Mouse (Mus musculus) midbrain, embryonic 16.5 days (tissue): ENCODE data around the gene Endog. TPM values are rescaled to one million over a fixed set of nuclear protein-coding genes. Genes with fewer than 3 reads are reported as not detected.
A peak's percentile ranks its signal among the peaks of the same experiment; 100 is the strongest.
"Not testable (repeated sequence)": the region's sequence is repeated elsewhere in the genome, so short reads cannot be mapped to it uniquely, and the experiment has no call there.

Experiments used
- ATAC-seq: fragments of 200-750 bp; cut with Nextera tagmentation; 2 replicates; pipeline ENCODE4 v1.8.0; 2017; ENCODE audit warnings: moderate TSS enrichment
- H3K27ac ChIP-seq: fragments of 300-500 bp; sonication (generic); 2 replicates; pipeline ENCODE4 v1.5.1; 2014; ENCODE audit warnings: mild to moderate bottlenecking, low read length, mixed read lengths
- H3K27me3 ChIP-seq: fragments of 300-500 bp; sonication (generic); 2 replicates; pipeline ENCODE4 v1.6.1; 2014; ENCODE audit warnings: low read depth, low read length, mixed read lengths; ENCODE audit not compliant: control insufficient read depth, insufficient read depth
- H3K36me3 ChIP-seq: fragments of 300-500 bp; sonication (generic); 2 replicates; pipeline ENCODE4 v1.6.1; 2014; ENCODE audit warnings: mild to moderate bottlenecking, low read length, moderate library complexity, mixed read lengths; ENCODE audit not compliant: control insufficient read depth, insufficient read depth
- H3K4me1 ChIP-seq: fragments of 300-500 bp; sonication (generic); 2 replicates; pipeline ENCODE4 v1.6.1; 2014; ENCODE audit warnings: mild to moderate bottlenecking, low read length, mixed read lengths; ENCODE audit not compliant: control insufficient read depth, insufficient read depth
- H3K4me2 ChIP-seq: fragments of 300-500 bp; sonication (generic); 2 replicates; pipeline ENCODE4 v1.6.1; 2014; ENCODE audit warnings: mild to moderate bottlenecking, low read length, mixed read lengths
- H3K4me3 ChIP-seq: fragments of 300-500 bp; sonication (generic); 2 replicates; pipeline ENCODE4 v1.5.1; 2014; ENCODE audit warnings: low read depth, mild to moderate bottlenecking, low read length, moderate library complexity, mixed read lengths
- H3K9ac ChIP-seq: fragments of 300-500 bp; sonication (generic); 2 replicates; pipeline ENCODE4 v1.6.1; 2014; ENCODE audit warnings: low read depth, low read length, mixed read lengths
- H3K9me3 ChIP-seq: fragments of 300-500 bp; sonication (generic); replicated peaks from 2 replicates; pipeline ENCODE4 v1.6.1; 2014; ENCODE audit warnings: mild to moderate bottlenecking, low read length, mixed read lengths; ENCODE audit not compliant: control insufficient read depth, poor library complexity, severe bottlenecking
- WGBS: fragments of 180-500 bp; shearing (Covaris S2); extraction: QIAGEN DNeasy Blood & Tissue Kit; methylation state at CpG from one replicate; pipeline ENCODE4 v1.1.7; 2014; 5-methylcytosine and 5-hydroxymethylcytosine counted together
- polyA plus RNA-seq: library from polyadenylated mRNA; unstranded; fragments of >200 nt; fragmentation: Nextera tagmentation; extraction: Ambion mirVana; gene quantifications from 2 replicates; pipeline ENCODE4 v1.2.1, GENCODE M21; 2015

Gene Endog
- 22.6 and 27.0 TPM in 2 replicates for polyA plus RNA-seq

DNA sequence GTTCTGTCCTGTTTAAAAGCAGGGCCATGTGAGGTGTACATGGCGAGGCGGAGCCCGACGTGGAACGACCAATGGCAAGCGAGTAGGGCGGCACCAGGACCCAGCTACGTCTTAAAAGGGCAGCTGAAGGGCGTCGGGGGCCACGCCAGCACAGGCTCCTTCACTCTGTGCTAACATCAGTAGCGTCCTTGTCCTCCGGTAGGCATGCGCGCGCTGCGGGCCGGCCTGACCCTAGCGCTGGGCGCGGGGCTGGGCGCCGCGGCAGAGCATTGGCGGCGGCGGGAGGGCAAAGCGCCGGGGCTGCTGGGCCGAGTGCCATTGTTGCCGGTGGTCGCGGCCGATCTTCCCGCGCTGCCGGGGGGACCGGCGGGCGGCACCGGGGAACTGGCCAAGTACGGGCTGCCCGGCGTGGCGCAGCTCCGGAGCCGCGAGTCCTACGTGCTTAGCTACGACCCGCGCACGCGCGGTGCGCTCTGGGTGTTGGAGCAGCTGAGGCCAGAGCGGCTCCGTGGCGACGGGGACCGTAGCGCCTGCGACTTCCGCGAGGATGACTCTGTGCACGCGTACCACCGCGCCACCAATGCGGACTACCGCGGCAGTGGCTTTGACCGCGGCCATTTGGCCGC is at the start of gene Endog:
TSS of gene Endog (plus strand) at position 123 of the 626 bp plus-strand sequence.
- no peaks in the 10 kb centered on the region for H3K27me3 ChIP-seq
- peak within 1 kb of the TSS; percentile 85 for H3K9ac ChIP-seq
- H3K27ac ChIP-seq: peak within 1 kb of the TSS; percentile 94
- peak within 1 kb of the TSS; percentile 94 for H3K4me2 ChIP-seq
- peaks cover 25% of the 10 kb centered on the region for H3K36me3 ChIP-seq
- ATAC-seq: peak; percentile 98
- H3K4me1 ChIP-seq: peaks cover 15% of the 10 kb centered on the region
- peak within 1 kb of the TSS; percentile 71 for H3K4me3 ChIP-seq
- 0 out of 2 replicates have a peak, but pooled peaks cover 1% of the 10 kb centered on the region for H3K9me3 ChIP-seq
- under 1% methylated on average over 74 of the region's 75 CpGs for WGBS

- Histone ChIP-seq H3K4me1 (peaks cover 35% of the 10 kb centered on the region), H3K9me3 (no peaks in the 10 kb centered on the region), H3K4me2 (no peak overlapping the region; the same call in 1 of the 2 replicates), H3K27ac (no peak overlapping the region), H3K9ac (no peak overlapping the region), H3K36me3 (peaks cover 2% of the 10 kb centered on the region; the same call in 1 of the 2 replicates), H3K27me3 (no peaks in the 10 kb centered on the region), H3K4me3 (no peak overlapping the region)
- no peak for ATAC-seq
- WGBS: 90% methylated on average over 5 of the region's 5 CpGs
Observed at GRCm38 (mm10) chr2:30122766-30123165, 48.5 kb upstream of the Endog start.

DNA sequence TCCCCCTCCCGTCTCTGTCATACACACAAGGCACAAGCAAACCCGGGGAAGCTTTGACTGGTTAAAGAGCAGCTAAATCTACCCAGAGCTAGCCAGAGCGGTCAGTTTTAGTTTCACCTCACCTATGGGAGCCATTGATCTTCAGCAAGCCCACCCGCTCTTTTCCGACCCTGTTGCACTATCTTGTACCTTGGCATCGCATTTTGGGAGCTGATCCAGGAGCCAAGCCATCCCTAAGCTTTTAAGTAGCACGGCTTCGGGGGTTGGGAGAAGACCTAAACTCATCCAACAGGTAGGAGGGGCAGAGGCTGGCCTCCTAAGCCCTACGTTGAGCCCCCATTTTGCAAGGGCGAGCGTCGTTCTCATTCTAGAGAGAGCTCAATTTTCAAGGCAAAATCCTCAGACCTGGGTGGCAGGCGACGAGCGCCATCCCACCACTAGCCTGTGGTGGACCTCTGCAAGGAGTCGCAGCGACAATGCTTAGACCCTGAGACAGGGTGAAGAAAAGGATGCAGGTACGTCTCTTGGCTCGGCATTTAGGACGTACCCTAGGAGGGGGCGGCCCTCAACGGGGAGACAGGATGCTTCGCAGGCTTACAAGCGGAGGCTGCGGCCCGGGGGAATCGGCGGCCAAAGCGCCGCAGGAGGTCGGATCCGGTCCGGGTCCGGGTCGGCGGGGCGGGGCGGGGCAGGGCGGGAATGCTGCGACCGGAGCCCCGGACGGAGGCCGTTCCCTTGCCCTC is 47.4 kb upstream of the Endog start:
- H3K9ac ChIP-seq: peak overlapping the region; percentile 93
- H3K27ac ChIP-seq: peak overlapping the region; percentile 92
- 2% methylated on average over 38 of the region's 44 CpGs for WGBS
- H3K4me2 ChIP-seq: peak overlapping the region; percentile 96
- no peaks in the 10 kb centered on the region for H3K9me3 ChIP-seq
- peaks cover 35% of the 10 kb centered on the region for H3K4me1 ChIP-seq
- peak overlapping the region; percentile 90 for H3K4me3 ChIP-seq
- peaks cover 2% of the 10 kb centered on the region; the same call in 1 of the 2 replicates for H3K36me3 ChIP-seq
- H3K27me3 ChIP-seq: no peaks in the 10 kb centered on the region
- peak; percentile 67 for ATAC-seq

DNA sequence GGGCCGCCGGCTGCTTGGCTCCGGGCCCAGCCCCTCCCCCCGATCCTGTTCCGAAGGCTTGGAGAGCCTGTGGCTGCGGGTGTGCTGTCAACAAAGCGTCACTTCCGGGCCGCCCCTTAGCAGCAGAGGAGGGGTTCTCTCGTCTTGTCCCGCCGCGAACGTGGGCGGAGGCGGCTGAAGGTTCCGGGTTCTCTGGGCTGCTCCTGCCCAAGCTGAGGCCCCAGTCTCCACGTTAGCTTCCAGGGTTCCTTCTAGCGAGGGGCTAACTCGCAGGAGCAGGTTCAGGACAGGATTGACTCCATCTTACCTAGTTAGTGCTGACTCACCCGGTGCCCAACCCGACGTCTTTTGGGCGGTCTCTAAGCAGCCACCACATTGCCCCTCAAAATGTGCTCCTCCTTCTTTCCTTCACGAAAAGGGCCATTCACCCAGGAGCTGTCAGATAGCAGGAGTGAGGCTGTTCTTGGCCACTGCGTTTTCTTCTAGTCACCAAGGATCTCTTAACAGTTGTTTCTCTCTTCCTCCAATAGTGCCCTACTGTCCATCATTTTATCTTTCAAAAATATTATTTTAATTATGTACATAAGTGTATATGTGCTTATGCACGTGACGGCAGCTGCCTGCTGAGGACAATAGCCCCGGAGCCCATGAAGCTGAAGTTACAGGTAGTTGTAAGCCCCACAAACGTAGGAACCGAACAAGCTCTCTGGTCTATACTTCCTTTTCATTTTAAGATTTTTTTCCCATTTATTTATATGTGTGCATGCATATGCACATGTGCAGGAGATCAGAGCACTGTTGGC is 46.6 kb upstream of the Endog start, which contains the start of gene Zer1:
TSS of gene Zer1 (minus strand) at position 114 of the 803 bp plus-strand sequence.
- ATAC-seq: peak; percentile 96
- peak within 1 kb of the TSS; percentile 90 for H3K4me3 ChIP-seq
- peaks cover 2% of the 10 kb centered on the region; the same call in 1 of the 2 replicates for H3K36me3 ChIP-seq
- peaks cover 27% of the 10 kb centered on the region for H3K4me1 ChIP-seq
- peak within 1 kb of the TSS; percentile 92 for H3K27ac ChIP-seq
- no peaks in the 10 kb centered on the region for H3K27me3 ChIP-seq
- H3K9me3 ChIP-seq: no peaks in the 10 kb centered on the region
- 13% methylated on average over 21 of the region's 31 CpGs for WGBS
- H3K9ac ChIP-seq: peak within 1 kb of the TSS; percentile 93
- peak within 1 kb of the TSS; percentile 96 for H3K4me2 ChIP-seq

DNA sequence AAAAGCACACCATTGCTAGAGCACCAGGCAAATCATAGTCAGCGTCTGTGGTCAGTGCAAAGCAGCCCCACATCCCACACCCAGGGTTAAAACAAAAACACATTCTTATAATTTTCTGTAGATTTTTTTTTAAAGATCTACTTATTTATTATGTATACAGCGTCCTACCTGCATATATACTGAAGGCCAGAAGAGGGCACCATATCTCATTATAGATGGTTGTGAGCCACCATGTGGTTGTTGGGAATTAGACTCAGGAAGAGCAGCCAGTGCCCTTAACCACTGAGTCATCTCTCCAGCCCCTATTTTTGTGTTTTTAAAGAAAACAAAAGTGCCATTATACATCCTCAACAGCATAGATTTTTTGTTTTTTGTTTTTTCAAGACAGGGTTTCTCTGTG is 42.5 kb upstream of the Endog start:
- H3K4me2 ChIP-seq: no peak overlapping the region
- no peaks in the 10 kb centered on the region for H3K27me3 ChIP-seq
- H3K9ac ChIP-seq: no peak overlapping the region
- H3K4me1 ChIP-seq: peaks cover 14% of the 10 kb centered on the region
- H3K36me3 ChIP-seq: no peaks in the 10 kb centered on the region
- H3K27ac ChIP-seq: no peak overlapping the region
- H3K4me3 ChIP-seq: no peak overlapping the region
- ATAC-seq: no peak
- WGBS: 30% methylated on average over 2 of the region's 2 CpGs
- H3K9me3 ChIP-seq: no peaks in the 10 kb centered on the region

DNA sequence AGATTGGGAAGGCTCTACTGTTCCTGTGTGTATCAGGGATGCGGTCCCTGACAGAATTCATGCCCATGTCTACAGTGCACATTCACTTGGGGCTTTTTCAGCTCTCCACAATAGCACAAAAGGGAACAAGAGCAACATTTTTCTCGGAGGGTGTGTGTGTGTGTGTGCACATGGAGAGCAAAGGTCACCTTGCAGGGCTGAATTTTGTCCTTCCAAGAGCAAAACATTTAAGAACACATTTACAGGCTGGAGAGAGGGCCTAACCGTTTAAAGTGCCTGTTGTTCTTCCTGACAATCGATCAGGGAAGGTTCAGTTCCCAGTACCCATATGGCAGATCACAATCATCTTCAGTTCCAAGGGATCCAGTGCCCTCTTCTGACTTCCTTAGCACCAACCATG is 41.1 kb upstream of the Endog start:
- no peaks in the 10 kb centered on the region for H3K9me3 ChIP-seq
- no peak overlapping the region for H3K4me2 ChIP-seq
- no peaks in the 10 kb centered on the region for H3K36me3 ChIP-seq
- no peak overlapping the region for H3K27ac ChIP-seq
- no peak overlapping the region for H3K9ac ChIP-seq
- no peaks in the 10 kb centered on the region for H3K27me3 ChIP-seq
- WGBS: 87% methylated on average over 4 of the region's 4 CpGs
- no peak overlapping the region for H3K4me3 ChIP-seq
- no peak for ATAC-seq
- H3K4me1 ChIP-seq: peaks cover 19% of the 10 kb centered on the region

DNA sequence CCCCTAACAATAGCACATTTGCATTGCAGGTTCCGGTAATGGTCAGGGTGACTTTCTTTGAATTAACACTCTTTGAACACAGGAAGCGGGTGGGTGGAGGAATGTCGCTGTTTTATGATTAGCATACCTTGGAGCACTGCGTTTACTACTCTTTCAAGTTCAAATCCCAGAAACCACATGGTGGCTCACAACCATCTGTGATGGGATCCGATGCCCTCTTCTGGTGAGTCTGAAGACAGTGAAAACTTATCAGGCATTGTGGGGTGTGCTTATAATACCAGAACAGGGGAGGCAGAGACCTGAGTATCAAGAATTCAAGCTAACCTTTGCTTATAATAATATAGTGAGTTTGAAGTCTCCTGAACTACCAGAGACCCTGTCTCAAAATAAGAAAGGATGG is 40.1 kb upstream of the Endog start:
- not testable (repeated sequence) for H3K4me3 ChIP-seq, H3K27me3 ChIP-seq, H3K36me3 ChIP-seq, H3K9me3 ChIP-seq, H3K4me2 ChIP-seq, ATAC-seq, H3K9ac ChIP-seq, H3K27ac ChIP-seq
- H3K4me1 ChIP-seq: peaks cover 22% of the 10 kb centered on the region
- WGBS: 58% methylated on average over 5 of the region's 5 CpGs

- no peaks in the 10 kb centered on the region for H3K27me3 ChIP-seq
- H3K27ac ChIP-seq: peak overlapping the region; percentile 83
- H3K4me3 ChIP-seq: peak overlapping the region; percentile 79
- WGBS: 23% methylated on average over 16 of the region's 16 CpGs
- no peaks in the 10 kb centered on the region for H3K9me3 ChIP-seq
- H3K36me3 ChIP-seq: peaks cover 12% of the 10 kb centered on the region
- no peak for ATAC-seq
- peak overlapping the region; percentile 74 for H3K9ac ChIP-seq
- H3K4me2 ChIP-seq: peak overlapping the region; percentile 93
- H3K4me1 ChIP-seq: peaks cover 22% of the 10 kb centered on the region
Observed at GRCm38 (mm10) chr2:30132801-30133612, 38.3 kb upstream of the Endog start.
